Mouse (Mus musculus) B cell, adult 62 days (primary cell): ENCODE results near the gene Ly6g6c. TPM values are rescaled to one million over a fixed set of nuclear protein-coding genes. Genes with fewer than 3 reads are reported as not detected.

Experiments used
- total RNA-seq: library from RNA; stranded (reverse); gene quantifications from 4 replicates; pipeline ENCODE4 v1.2.4, GENCODE M21; 2023

Gene Ly6g6c
- total RNA-seq, 1 experiment from 2014 or later, result not detected

Other genes starting within 250 kb of the Ly6g6c start
- gene Stk19, start 228.4 kb upstream of the Ly6g6c start, total RNA-seq, result 70.2 to 78.8 TPM (median 74.6 TPM) in 4 replicates
- gene Dxo, start 228.4 kb upstream of the Ly6g6c start, total RNA-seq, result 83.3 to 87.2 TPM (median 86.2 TPM) in 4 replicates
- 99.2 to 119 TPM (median 104 TPM) in 4 replicates for gene Skiv2l, start 215.2 kb upstream of the Ly6g6c start, total RNA-seq
- gene Nelfe, start 215.0 kb upstream of the Ly6g6c start, total RNA-seq, result 31.6 to 38.4 TPM (median 32.6 TPM) in 4 replicates
- gene Cfb, start 202.9 kb upstream of the Ly6g6c start, total RNA-seq, result 0.60 TPM in 1 of 4 replicates, not detected in the others
- 11.5 to 12.8 TPM (median 11.9 TPM) in 4 replicates for gene Zbtb12, start 185.9 kb upstream of the Ly6g6c start, total RNA-seq
- not detected in 4 replicates for gene Gm20547, start 183.3 kb upstream of the Ly6g6c start, total RNA-seq
- 1.6 to 3.1 TPM (median 3.1 TPM) in 4 replicates for gene C2, start 167.1 kb upstream of the Ly6g6c start, total RNA-seq
- 145 to 166 TPM (median 150 TPM) in 4 replicates for gene Ehmt2, start 166.9 kb upstream of the Ly6g6c start, total RNA-seq
- gene Slc44a4, start 150.9 kb upstream of the Ly6g6c start, total RNA-seq, result not detected in 4 replicates
- 91.5 to 104 TPM (median 98.0 TPM) in 4 replicates for gene Neu1, start 134.1 kb upstream of the Ly6g6c start, total RNA-seq
- gene Hspa1b, start 106.2 kb upstream of the Ly6g6c start, total RNA-seq, result 143 to 677 TPM (median 225 TPM) in 4 replicates
- 1.1 TPM in 1 of 4 replicates, not detected in the others for gene Gm20481, start 95.5 kb upstream of the Ly6g6c start, total RNA-seq
- gene Hspa1a, start 93.2 kb upstream of the Ly6g6c start, total RNA-seq, result 69.3 to 362 TPM (median 119 TPM) in 4 replicates
- 0.24 to 0.40 TPM in 2 of 4 replicates, not detected in the others for gene Hspa1l, start 92.7 kb upstream of the Ly6g6c start, total RNA-seq
- 27.8 to 35.0 TPM (median 28.9 TPM) in 4 replicates for gene Lsm2, start 83.5 kb upstream of the Ly6g6c start, total RNA-seq
- gene Vars, start 64.4 kb upstream of the Ly6g6c start, total RNA-seq, result 237 to 278 TPM (median 258 TPM) in 4 replicates
- 0.28 to 0.52 TPM (median 0.30 TPM) in 4 replicates for gene Vwa7, start 48.8 kb upstream of the Ly6g6c start, total RNA-seq
- 3.0 to 6.4 TPM (median 4.1 TPM) in 4 replicates for gene Sapcd1, start 37.4 kb upstream of the Ly6g6c start, total RNA-seq
- gene Msh5, start 18.6 kb upstream of the Ly6g6c start, total RNA-seq, result 8.7 to 15.9 TPM (median 11.2 TPM) in 4 replicates
- gene Clic1, start 15.4 kb upstream of the Ly6g6c start, total RNA-seq, result 185 to 195 TPM (median 191 TPM) in 4 replicates
- 2.2 to 6.0 TPM (median 4.3 TPM) in 4 replicates for gene Ddah2, start 6.4 kb upstream of the Ly6g6c start, total RNA-seq
- not detected in 4 replicates for gene Mpig6b, start 796 bp downstream of the Ly6g6c start, total RNA-seq
- gene Ly6g6e, start 11.5 kb downstream of the Ly6g6c start, total RNA-seq, result not detected in 4 replicates
- not detected in 4 replicates for gene Ly6g6d, start 12.7 kb downstream of the Ly6g6c start, total RNA-seq
- gene Ly6g6f, start 20.2 kb downstream of the Ly6g6c start, total RNA-seq, result not detected in 4 replicates
- gene Abhd16a, start 23.9 kb downstream of the Ly6g6c start, total RNA-seq, result 72.8 to 85.6 TPM (median 76.5 TPM) in 4 replicates
- gene Ly6g5c, start 42.9 kb downstream of the Ly6g6c start, total RNA-seq, result not detected in 4 replicates
- 0.66 to 1.6 TPM (median 1.3 TPM) in 4 replicates for gene Ly6g5b, start 50.0 kb downstream of the Ly6g6c start, total RNA-seq
- gene Gpank1, start 56.1 kb downstream of the Ly6g6c start, total RNA-seq, result 19.6 to 24.1 TPM (median 22.1 TPM) in 4 replicates
- gene Csnk2b, start 56.7 kb downstream of the Ly6g6c start, total RNA-seq, result 114 to 130 TPM (median 122 TPM) in 4 replicates
- 12.0 to 17.1 TPM (median 14.5 TPM) in 4 replicates for gene D17H6S53E, start 61.0 kb downstream of the Ly6g6c start, total RNA-seq
- 1.2 to 1.6 TPM in 2 of 4 replicates, not detected in the others for gene Apom, start 66.7 kb downstream of the Ly6g6c start, total RNA-seq
- gene Bag6, start 69.8 kb downstream of the Ly6g6c start, total RNA-seq, result 465 to 496 TPM (median 476 TPM) in 4 replicates
- 337 to 364 TPM (median 345 TPM) in 4 replicates for gene Prrc2a, start 99.5 kb downstream of the Ly6g6c start, total RNA-seq
- gene Aif1, start 110.7 kb downstream of the Ly6g6c start, total RNA-seq, result 2.7 to 6.9 TPM (median 4.0 TPM) in 4 replicates
- gene Lst1, start 123.1 kb downstream of the Ly6g6c start, total RNA-seq, result 33.5 to 53.9 TPM (median 46.9 TPM) in 4 replicates
- 591 to 612 TPM (median 606 TPM) in 4 replicates for gene Ltb, start 129.1 kb downstream of the Ly6g6c start, total RNA-seq
- 9.1 to 13.6 TPM (median 11.4 TPM) in 4 replicates for gene Tnf, start 136.6 kb downstream of the Ly6g6c start, total RNA-seq
- gene Lta, start 140.0 kb downstream of the Ly6g6c start, total RNA-seq, result 39.2 to 45.1 TPM (median 41.7 TPM) in 4 replicates
- not detected in 4 replicates for gene Gm16181, start 155.4 kb downstream of the Ly6g6c start, total RNA-seq
- gene Atp6v1g2, start 168.3 kb downstream of the Ly6g6c start, total RNA-seq, result 1.7 to 4.6 TPM (median 2.7 TPM) in 4 replicates
- gene Nfkbil1, start 170.4 kb downstream of the Ly6g6c start, total RNA-seq, result 11.2 to 14.6 TPM (median 13.4 TPM) in 4 replicates
- gene Ddx39b, start 176.4 kb downstream of the Ly6g6c start, total RNA-seq, result 399 to 443 TPM (median 429 TPM) in 4 replicates
- gene H2-D1, start 197.3 kb downstream of the Ly6g6c start, total RNA-seq, result 1,754 to 1,882 TPM (median 1,817 TPM) in 4 replicates